Mouse (Mus musculus) intestine, postnatal 0 days (tissue): ENCODE results near the gene Fmnl3. TPM values are rescaled to one million over a fixed set of nuclear protein-coding genes. Genes with fewer than 3 reads are reported as not detected.

Source experiments
- ATAC-seq: fragments of 200-750 bp; cut with Nextera tagmentation; 2 replicates; pipeline ENCODE4 v1.8.0; 2017; ENCODE audit warnings: mild to moderate bottlenecking, moderate TSS enrichment, moderate library complexity
- H3K27ac ChIP-seq: fragments of 300-500 bp; sonication (generic); 2 replicates; pipeline ENCODE4 v1.5.1; 2014; ENCODE audit warnings: mild to moderate bottlenecking, low read depth, low read length, moderate library complexity
- H3K27me3 ChIP-seq: fragments of 300-500 bp; sonication (generic); replicated peaks from 2 replicates; pipeline ENCODE4 v1.6.1; 2014; ENCODE audit warnings: low read length, mixed read lengths; ENCODE audit not compliant: control insufficient read depth, insufficient read depth
- H3K36me3 ChIP-seq: fragments of 300-500 bp; sonication (generic); 2 replicates; pipeline ENCODE4 v1.6.1; 2014; ENCODE audit warnings: mild to moderate bottlenecking, moderate library complexity; ENCODE audit not compliant: control insufficient read depth, insufficient read depth
- H3K4me1 ChIP-seq: fragments of 300-500 bp; sonication (generic); replicated peaks from 2 replicates; pipeline ENCODE4 v1.6.1; 2014; ENCODE audit warnings: antibody characterized with exemption, low read length, mixed read lengths; ENCODE audit not compliant: control insufficient read depth, insufficient read depth
- H3K4me2 ChIP-seq: fragments of 300-500 bp; sonication (generic); replicated peaks from 2 replicates; pipeline ENCODE4 v1.6.1; 2014; ENCODE audit warnings: low read depth, mild to moderate bottlenecking, moderate library complexity
- H3K4me3 ChIP-seq: fragments of 300-500 bp; sonication (generic); 2 replicates; pipeline ENCODE4 v1.5.1; 2014; ENCODE audit warnings: low read depth, low read length
- H3K9ac ChIP-seq: fragments of 300-500 bp; sonication (generic); 2 replicates; pipeline ENCODE4 v1.6.1; 2014; ENCODE audit warnings: mild to moderate bottlenecking, low read depth, low read length
- H3K9me3 ChIP-seq: fragments of 300-500 bp; sonication (generic); 2 replicates; pipeline ENCODE4 v1.6.1; 2016; ENCODE audit warnings: mixed run types; ENCODE audit not compliant: control insufficient read depth
- CTCF ChIP-seq: sonication (generic); IDR thresholded peaks from 2 replicates; pipeline ENCODE4 v1.5.1; 2016; ENCODE audit warnings: low read depth, mild to moderate bottlenecking, control low read depth, antibody characterized with exemption, moderate library complexity
- WGBS: fragments of 180-500 bp; shearing (Covaris S2); extraction: QIAGEN DNeasy Blood & Tissue Kit; methylation state at CpG from one replicate; pipeline ENCODE4 v1.1.7; 2014; 5-methylcytosine and 5-hydroxymethylcytosine counted together
- polyA plus RNA-seq: library from polyadenylated mRNA; unstranded; fragments of >200 nt; fragmentation: Nextera tagmentation; extraction: Ambion mirVana; gene quantifications from 2 replicates; pipeline ENCODE4 v1.2.1, GENCODE M21; 2015

The Fmnl3 gene
- 5.6 and 5.9 TPM in 2 replicates for polyA plus RNA-seq

DNA sequence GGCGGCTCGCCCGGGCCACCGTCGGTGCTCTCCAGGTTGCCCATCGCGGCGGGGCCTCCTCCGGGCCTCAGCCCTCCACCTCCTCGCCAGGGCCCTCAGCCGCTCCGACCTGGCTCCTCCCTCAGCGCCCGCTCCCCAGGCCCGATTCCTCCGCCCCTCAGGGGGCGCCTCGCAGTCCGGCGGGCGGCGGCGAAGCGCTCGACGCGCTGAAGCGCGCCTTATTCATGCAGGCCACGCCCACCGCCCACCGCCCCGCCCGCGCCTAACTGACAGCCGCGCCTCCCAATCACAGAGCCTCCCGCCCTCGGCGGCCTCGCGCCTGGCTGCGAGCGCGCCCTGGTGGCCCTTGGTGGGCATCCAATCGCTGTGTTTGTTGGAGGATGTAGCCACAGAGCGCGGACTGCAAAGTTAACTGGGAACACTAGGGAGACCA is at the start of gene Fmnl3:
TSS of gene Fmnl3 (minus strand) at position 224 of the 433 bp plus-strand sequence.
- H3K9ac ChIP-seq, result peak within 1 kb of the TSS; percentile 64
- TF ChIP-seq CTCF, result peak; percentile 99
- peak; percentile 87 for ATAC-seq
- peak within 1 kb of the TSS; percentile 74 for H3K4me3 ChIP-seq
- H3K27ac ChIP-seq, result peak within 1 kb of the TSS; percentile 73
- no peaks in the 10 kb centered on the region for H3K36me3 ChIP-seq
- H3K9me3 ChIP-seq, result no peaks in the 10 kb centered on the region
- no peaks in the 10 kb centered on the region for H3K4me1 ChIP-seq
- WGBS, result 1% methylated on average over 42 of the region's 48 CpGs
- no peaks in the 10 kb centered on the region for H3K27me3 ChIP-seq
- peak within 1 kb of the TSS; percentile 87 for H3K4me2 ChIP-seq

DNA sequence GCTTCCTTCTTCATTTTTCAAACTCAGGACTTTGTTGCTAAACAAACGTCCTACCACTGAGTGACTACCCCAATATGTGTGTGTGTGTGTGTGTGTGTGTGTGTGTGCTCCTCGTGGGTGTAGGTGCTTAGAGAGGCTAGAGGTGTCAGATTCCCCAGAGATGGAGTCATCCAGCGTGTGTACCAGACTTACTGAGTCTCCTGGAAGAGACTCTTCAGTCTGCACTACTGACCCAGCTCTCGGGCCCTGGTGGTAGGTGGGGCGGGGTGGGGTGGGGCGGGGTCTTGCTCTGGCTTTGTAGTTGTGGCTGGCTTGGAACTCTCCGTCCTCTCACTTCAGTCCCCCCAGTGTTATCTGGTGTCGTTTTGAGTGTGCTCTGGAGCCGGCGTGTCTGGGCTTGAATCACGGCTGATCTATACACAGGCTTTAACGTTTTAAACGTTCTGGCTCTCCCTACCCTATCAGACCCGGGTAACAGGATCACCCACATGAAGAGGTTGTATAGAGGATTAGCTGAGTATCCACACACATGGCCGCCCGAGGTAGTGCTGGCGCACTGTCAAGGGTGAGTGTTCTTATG is 47.5 kb upstream of the Fmnl3 start:
- H3K27ac ChIP-seq, result no peak overlapping the region
- WGBS, result 23% methylated on average over 17 of the region's 17 CpGs
- no peak for ATAC-seq

DNA sequence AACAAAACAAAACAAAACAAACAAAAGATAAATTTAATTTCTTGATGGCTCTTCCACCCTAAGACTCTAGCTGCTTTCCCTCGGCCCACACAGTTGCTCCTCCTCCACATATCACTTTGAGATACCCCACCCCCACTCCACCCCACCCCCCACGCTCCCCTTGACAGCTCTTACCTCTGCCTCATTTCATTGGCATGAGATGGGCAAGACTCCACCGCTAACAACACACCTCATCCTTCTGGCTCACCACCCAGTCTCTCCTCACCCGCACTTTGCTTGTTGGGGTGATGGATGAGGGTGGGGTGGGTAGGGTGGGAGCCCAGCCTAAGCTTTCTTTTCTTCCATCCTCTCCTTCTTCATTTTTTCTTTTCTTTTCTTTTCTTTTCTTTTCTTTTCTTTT is 46.7 kb upstream of the Fmnl3 start:
- Histone ChIP-seq H3K36me3 (no peaks in the 10 kb centered on the region), H3K4me3 (no peak overlapping the region), H3K4me1 (peaks cover 3% of the 10 kb centered on the region; the same call in 1 of the 2 replicates), H3K27me3 (no peaks in the 10 kb centered on the region), H3K9ac (no peak overlapping the region), H3K27ac (no peak overlapping the region), H3K9me3 (no peaks in the 10 kb centered on the region), H3K4me2 (no peak overlapping the region)
- no peak for TF ChIP-seq CTCF
- no peak for ATAC-seq
- 38% methylated on average over 4 of the region's 4 CpGs for WGBS

More for the DNA sequence above, 47.5 kb upstream of the Fmnl3 start:
- Histone ChIP-seq H3K4me3 (no peak overlapping the region), H3K4me2 (no peak overlapping the region), H3K27me3 (no peaks in the 10 kb centered on the region), H3K4me1 (peaks cover 3% of the 10 kb centered on the region; the same call in 1 of the 2 replicates), H3K9me3 (no peaks in the 10 kb centered on the region), H3K9ac (no peak overlapping the region), H3K36me3 (0 out of 2 replicates have a peak, but pooled peaks cover 3% of the 10 kb centered on the region)
- TF ChIP-seq CTCF, result no peak

DNA sequence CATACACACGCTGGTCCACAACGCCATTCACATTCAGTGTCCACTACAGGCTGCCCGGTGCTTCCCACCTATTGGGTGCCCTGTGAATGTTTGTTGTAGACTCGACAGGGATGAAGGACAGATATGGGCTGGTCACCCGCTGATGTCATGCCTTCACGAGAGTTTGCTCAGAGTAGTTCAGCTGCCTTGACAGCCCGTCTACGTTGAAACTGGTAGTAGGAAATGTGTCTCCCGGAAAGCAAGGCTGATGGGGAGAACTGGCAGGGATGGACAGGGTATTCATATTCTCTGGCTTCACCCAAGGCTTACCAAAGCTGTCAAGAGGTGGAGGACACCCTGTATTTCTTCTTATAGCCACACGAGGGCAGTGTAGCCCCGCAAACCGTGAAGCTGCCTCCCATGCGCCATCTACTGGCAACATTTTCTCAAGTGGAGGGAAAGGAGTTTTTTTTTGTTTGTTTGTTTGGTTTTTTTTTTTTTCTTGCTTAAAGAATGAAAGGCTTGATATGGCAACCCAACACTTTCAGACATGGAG is 46.1 kb upstream of the Fmnl3 start:
- peak; percentile 100 for TF ChIP-seq CTCF
- H3K9ac ChIP-seq, result no peak overlapping the region
- H3K27me3 ChIP-seq, result no peaks in the 10 kb centered on the region
- H3K4me1 ChIP-seq, result peaks cover 3% of the 10 kb centered on the region; the same call in 1 of the 2 replicates
- H3K27ac ChIP-seq, result no peak overlapping the region
- H3K36me3 ChIP-seq, result no peaks in the 10 kb centered on the region
- no peaks in the 10 kb centered on the region for H3K9me3 ChIP-seq
- H3K4me3 ChIP-seq, result no peak overlapping the region
- peak overlapping the region; percentile 27; the same call in 1 of the 2 replicates for H3K4me2 ChIP-seq
- 0 out of 2 replicates have a peak, but pooled peaks have one; percentile 31 for ATAC-seq
- WGBS, result 14% methylated on average over 13 of the region's 13 CpGs

DNA sequence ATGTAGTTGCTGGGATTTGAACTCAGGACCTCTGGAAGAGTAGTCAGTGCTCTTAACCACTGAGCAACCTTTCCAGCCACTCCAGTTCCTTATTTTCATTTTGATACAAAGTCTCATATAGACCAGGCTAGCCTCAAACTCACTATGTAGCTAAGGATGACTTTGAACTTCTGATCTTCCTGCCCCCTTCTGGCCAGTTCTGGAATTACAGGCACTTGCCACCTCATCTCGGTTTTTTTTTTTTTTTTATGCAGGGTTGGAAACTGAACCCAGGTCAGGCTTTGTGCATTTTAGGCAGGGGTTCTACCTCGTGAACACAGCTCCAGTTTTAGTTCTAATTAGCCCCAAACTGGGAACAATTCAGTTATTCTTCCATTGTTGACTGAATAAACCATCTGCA is 45.5 kb upstream of the Fmnl3 start:
- H3K27me3 ChIP-seq, result no peaks in the 10 kb centered on the region
- TF ChIP-seq CTCF, result peak; percentile 75
- H3K9me3 ChIP-seq, result no peaks in the 10 kb centered on the region
- 16% methylated on average over 2 of the region's 2 CpGs for WGBS
- no peak overlapping the region for H3K27ac ChIP-seq
- H3K4me1 ChIP-seq, result peaks cover under 1% of the 10 kb centered on the region; the same call in 1 of the 2 replicates
- no peak overlapping the region for H3K4me3 ChIP-seq
- no peak for ATAC-seq
- H3K4me2 ChIP-seq, result peak overlapping the region; percentile 27; the same call in 1 of the 2 replicates
- no peak overlapping the region for H3K9ac ChIP-seq
- H3K36me3 ChIP-seq, result no peaks in the 10 kb centered on the region

DNA sequence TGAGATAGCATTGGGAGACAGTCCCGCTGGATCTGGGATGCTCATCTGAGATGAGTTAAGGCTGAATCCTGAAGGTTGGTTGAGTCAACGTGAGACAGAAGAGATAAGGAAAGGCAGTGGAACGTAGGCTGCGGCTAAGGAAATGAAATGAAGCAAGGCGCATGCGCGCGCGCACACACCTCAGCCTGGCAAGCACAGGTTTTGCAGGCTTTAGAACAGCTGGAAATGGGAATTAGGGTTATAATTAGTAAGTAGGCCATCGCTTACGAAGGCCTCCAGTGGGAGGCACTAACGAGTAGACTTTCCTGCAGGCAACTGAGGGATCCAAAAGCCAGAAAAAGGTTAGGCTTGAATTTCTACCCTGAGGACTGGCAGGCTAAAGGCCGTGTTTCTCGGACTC is 41.5 kb upstream of the Fmnl3 start:
- ATAC-seq, result no peak
- no peak overlapping the region for H3K4me2 ChIP-seq
- peak; percentile 48 for TF ChIP-seq CTCF

More for the DNA sequence above, 41.5 kb upstream of the Fmnl3 start:
- H3K27ac ChIP-seq, result no peak overlapping the region
- H3K36me3 ChIP-seq, result peaks cover 37% of the 10 kb centered on the region
- whole genome bisulfite sequencing, result 60% methylated on average over 14 of the region's 14 CpGs
- H3K9me3 ChIP-seq, result no peaks in the 10 kb centered on the region
- no peak overlapping the region for H3K9ac ChIP-seq
- H3K27me3 ChIP-seq, result no peaks in the 10 kb centered on the region
- no peak overlapping the region for H3K4me3 ChIP-seq
- no peaks in the 10 kb centered on the region for H3K4me1 ChIP-seq
